Mouse (Mus musculus) liver, postnatal 0 days (tissue): Measurements from ENCODE around the gene Zbtb48.
A peak's percentile ranks its signal among the peaks of the same experiment; 100 is the strongest.

ENCODE experiments used
- CTCF ChIP-seq: sonication (generic); IDR thresholded peaks from 2 replicates; pipeline ENCODE4 v1.5.1; 2016; ENCODE audit warnings: antibody characterized with exemption, low read depth
- EP300 ChIP-seq: IDR thresholded peaks from 2 replicates; pipeline ENCODE4 v1.6.1; 2016; ENCODE audit warnings: antibody characterized with exemption, low read depth, mild to moderate bottlenecking

GRCm38 (mm10) chr4:152074548-152074947, 47.1 kb upstream of the Zbtb48 start:
- TF ChIP-seq EP300 (no peak), CTCF (peak; percentile 36)
